Mouse (Mus musculus): ENCODE results near the gene Inafm2.

GRCm38 (mm10) chr2:118747301-118747960 is 1.9 kb downstream of the Inafm2 start:
- TF ChIP-seq CTCF (IDR thresholded peaks at IDR 0.05; ENCODE audit: insufficient read depth, low read length) (no peak), POLR2A (IDR thresholded peaks at IDR 0.05; ENCODE audit: borderline replicate concordance, extremely low read depth, low read depth, low read length) (no peak)
